Mouse (Mus musculus) adrenal gland, adult 18-20 months (tissue): ENCODE results near the gene Lrrc59. TPM values are rescaled to one million over a fixed set of nuclear protein-coding genes. Genes with fewer than 3 reads are reported as not detected.
"Not testable (repeated sequence)": the region's sequence is repeated elsewhere in the genome, so short reads cannot be mapped to it uniquely, and the experiment has no call there.

Experiments used
- DNase-seq, 2 experiments: peaks; one replicate each; pipeline ENCODE4 v3.0.0; 2021 to 2022; ENCODE audit warnings: low spot score in 2 of 2
- total RNA-seq, 2 experiments: library from RNA; stranded (reverse); gene quantifications; 1 replicate in 1 of 2; 2 replicates in 1 of 2; pipeline ENCODE4 v1.2.3; 2021

Lrrc59 gene
- total RNA-seq, 2 experiments from 2014 or later = 124 to 133 TPM

DNA sequence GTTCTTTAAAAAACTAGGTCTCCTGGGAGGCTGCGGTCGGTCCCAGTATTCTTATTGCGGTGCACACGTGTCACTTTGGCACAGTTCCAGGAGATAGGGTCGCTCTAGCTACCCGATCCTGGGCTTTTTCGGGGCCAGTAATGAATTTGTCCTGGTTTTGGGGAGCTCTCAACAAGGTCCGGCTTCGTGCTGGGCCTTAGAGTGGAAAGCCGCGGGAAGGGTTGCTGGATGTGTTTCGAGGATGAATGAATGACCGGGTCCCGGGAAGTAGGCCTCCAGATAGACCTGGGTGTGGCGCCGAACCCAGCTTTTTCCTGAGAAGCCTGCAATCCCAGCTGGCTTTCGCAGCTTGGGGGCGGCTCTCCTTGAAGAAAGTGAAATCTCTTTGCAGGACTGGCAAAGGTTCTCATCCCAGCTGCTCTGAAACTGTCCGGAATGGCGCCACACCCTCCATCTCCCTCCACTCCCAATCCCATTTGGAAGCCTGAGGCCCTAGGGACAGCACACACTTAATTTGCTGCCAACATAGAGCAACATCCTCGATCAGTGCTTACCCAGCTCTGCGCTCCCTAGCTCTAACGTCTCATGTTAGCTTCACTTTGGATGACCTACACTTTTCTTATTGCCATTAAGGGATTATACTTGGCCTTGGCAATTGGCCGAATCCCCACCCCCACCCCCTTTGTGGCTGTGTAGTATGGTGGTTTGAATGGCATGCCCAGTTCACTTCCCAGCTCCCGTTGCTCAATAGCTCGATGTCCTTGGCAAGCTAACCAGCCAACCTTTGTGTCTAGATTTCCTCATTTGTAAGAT lies 838 bp downstream of the Lrrc59 start:
- peak; percentile 42 to 45 for DNase-seq

DNA sequence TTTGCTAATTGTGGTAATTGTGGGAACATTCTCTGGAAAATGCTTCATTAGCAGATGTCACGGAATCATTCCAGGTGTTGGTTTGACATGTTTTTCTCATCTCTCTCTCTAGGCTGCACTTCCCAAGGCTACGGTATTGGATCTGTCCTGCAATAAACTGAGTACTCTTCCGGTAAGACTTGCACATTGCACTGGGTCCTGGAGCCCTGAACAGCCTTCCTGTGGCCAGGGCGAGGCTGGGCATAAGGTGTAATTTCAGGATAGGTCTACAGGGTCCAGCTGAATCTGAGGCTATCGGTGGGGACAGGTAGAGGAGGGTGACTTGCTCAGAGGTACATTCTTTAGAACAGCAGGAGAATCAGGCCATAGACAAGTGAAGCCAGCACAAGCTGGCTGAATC lies 2.4 kb downstream of the Lrrc59 start:
- DNase-seq = no peak

DNA sequence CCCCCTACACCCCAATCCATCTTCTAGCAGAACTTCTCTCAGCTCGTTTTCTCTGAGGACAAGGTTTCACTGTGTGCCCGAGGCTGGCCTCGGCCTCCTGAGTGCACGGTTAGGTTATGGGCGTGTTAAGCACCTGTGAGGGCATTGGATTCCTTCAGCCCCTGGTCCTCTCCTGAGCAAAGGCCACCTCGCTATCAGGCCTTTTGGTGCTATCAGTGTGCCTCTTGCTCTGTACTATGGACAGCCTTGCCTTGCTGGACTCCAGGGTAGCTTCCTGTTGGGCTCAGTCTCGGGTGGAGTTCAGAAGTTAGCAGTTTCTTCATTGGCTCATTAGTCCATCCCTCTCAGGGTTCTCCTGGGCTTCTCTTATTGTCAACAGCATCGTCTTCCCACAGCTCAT lies 3.4 kb downstream of the Lrrc59 start:
- no peak for DNase-seq

DNA sequence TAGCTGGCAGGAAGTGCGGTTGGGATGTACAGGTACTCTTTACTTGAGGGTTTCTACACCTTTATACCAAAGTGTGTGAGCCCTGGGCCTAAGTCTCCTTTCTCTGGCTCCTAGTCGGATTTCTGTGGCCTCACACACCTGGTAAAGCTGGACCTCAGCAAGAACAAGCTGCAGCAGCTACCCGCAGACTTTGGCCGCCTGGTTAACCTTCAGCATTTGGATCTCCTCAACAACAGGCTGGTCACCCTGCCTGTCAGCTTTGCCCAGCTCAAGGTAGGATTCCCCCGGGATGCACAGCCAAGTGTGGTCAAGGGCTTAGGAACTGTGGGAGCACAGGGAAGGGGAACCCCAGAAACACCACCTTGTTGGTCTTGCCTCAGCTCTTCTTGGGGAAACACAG lies 4.9 kb downstream of the Lrrc59 start:
- DNase-seq = no peak

DNA sequence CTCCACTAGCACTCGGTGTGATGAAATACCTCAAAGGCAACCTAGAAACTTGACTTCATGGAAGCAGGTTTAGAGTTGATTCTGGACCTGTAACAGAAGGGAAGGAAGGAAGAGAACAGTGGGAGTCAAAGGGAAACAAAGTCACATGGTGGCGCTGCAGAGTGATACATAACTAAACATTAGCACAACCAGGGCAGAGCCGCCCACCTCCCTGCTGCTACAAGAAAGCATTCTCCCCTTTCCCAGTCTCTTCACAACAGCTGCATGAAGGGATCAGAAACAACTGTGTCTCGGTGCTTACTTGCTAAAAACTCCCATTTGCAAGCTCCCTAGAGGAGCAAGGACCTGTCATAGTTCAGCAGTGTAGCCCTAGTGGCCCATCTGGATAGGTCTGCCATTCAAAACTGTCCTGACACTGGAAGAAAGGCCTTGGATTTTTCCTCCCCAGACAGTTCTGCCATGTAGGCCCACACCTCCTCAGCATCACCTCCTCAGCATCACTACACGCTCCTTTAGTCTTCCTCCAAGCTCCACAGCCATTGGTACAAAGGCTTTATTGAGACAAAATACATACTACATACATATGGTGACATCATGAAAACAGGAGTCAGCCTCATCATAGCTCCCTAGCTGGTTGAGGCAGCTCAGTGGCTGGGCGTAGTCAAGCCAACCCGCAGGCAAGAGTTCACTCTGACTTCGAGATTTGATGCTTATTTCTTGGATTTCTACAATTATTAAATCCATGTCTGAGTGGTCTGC lies 15.1 kb downstream of the Lrrc59 start:
- DNase-seq = no peak

DNA sequence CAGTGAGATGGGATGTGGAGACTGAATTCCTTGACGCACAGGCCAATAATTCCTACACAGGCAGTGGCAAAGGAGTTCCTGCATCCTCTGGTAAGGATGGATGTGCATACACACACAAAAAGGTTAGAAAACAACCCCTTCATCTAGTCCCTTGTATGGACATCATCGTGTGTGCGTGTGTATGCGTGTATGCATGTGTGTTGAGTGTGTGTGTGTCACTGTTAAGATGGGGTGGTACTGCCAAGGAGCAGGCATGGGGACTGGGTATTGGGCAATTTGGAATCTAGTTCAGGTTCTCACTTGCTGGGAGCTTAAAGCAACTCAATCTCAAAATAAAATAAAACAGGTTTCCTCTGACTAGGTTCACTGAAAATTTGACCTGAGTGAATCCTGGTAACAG lies 16.9 kb downstream of the Lrrc59 start:
- DNase-seq = no peak

DNA sequence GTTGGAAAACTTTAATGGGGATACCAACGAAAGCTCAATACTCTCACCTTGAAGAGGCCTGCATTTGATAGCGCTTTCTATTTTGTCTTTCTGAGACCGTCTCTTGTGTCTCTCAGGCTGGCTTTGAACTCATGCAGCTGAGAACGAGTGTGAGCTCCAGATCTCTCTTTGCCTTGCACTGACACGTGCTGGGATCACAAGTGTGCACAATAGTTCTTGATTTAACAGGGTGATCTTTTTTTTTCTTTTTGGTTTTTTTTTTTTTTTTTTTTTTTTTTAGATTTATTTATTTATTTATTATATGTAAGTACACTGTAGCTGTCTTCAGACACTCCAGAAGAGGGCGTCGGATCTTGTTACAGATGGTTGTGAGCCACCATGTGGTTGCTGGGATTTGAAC lies 21.7 kb downstream of the Lrrc59 start:
- DNase-seq = not testable (repeated sequence)

DNA sequence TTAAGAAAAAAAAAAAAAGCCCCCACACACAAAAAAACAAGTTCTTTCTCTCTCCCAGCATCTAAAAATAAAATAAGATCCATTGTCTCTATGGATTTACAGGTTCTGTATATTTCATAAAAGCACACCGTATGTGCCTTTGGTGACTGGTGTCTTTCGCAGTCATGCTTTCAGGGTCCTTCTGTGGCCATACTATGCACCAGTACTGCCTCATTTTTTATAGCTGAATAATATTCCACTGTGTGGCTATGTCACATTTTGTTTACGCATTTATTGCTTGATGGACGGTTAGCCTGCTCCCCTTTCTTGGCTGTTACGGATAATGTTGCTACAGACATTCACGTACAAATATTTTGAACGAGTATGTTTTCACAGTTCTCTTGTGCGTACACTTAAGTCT lies 23.4 kb downstream of the Lrrc59 start:
- DNase-seq = no peak

DNA sequence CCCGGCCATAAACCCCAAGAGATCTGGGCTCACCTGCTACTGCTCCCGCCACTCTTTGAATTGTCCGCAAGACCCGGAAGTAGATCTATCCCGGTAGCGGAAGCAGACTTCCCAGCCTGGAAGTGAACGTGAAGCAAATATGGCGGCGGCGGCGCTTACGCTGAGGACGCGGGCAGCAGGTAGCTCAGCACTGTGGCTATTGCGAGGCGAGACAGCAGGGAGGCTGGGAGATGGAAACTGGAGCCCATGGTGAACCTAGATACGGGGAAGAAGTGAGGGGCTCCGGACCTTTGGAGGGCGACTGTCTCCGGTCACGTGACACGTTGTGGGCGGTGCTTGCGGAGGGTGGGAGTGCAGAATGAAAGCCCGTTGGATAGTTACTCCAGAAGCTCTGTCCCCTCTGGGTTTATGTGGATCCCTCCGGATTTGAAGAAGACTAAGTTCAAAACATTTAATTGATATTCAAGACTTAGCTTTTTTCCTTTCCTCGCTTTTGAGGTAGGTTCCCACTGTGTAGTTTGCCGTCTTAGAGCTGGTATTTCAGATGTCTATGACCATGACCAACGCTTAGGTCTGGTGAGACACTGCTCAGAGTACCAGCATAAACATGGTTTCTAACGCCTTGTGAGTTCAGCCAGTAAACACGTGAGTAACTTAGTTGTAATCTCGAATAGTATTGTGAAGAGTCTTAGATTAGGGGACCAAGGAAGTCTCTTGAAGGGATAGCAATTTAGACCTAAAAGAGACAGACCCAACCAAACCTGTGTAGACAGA lies 24.3 kb downstream of the Lrrc59 start, which contains the start of the genes Mrpl27 and Eme1:
Gene Mrpl27, plus strand, starts transcription at position 105 of the 774 bp plus-strand sequence.
Gene Eme1, minus strand, starts transcription at position 302 of the 774 bp plus-strand sequence.
- peak; percentile 83 to 86 for DNase-seq

DNA sequence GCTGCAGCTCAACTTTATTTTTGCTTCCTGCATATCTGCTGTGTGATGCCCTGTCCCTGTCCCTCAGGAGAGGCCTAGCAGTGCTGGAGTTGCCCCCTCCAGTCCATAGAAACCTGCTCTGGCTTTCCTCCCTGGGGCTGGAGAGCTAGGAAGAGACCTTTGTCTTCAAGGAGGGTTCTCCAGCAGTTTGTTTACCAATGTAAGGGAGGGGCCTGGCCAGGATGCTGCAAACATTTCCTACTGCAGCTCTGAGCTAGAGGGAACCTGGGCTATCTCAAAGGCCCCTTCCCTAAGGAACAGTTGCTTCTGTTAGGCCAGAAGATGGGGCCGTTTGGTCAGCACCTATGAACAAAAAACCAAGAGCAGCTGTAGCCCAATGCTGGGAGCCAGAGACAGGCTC lies 31.8 kb downstream of the Lrrc59 start:
- no peak for DNase-seq

DNA sequence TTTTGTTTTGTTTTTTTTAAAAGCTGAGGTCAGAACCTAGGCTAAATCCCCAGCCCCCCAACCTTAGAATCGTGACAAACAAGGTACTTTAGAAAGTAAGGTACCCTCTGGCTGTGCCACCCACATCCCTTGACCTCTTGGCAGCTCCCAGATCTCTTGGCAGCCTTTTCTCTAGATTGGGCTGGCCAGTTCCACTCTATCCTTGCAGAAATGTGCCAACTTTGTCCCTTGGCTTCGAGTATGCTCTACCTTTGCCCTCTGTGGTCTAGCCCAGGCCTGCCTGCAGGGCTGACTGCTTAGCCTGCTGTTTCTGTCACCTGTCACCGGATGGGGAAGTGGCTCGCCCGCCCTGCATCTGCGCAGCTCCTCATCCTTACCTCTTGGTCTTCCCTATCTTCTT lies 35.7 kb downstream of the Lrrc59 start:
- no peak for DNase-seq

DNA sequence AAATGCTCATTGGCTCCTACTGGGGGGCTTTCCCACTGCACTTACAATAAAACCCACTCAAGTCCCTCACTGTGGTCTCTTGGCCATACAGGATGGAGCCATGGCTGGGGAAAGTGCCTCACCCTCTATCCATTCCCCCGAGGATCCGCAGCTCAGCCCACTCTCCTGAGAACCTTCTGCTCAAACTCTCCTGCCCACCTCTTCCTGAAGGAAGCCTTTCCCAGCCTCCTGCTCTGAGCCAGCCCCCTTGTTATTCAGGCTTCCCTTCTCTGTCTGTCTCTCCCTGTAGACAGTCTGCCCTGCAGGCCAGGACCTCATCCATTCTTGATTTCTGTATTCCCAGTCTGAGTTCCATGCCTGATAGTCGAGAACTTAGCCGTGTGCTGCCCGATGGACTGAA lies 45.4 kb downstream of the Lrrc59 start:
- no peak for DNase-seq

DNA sequence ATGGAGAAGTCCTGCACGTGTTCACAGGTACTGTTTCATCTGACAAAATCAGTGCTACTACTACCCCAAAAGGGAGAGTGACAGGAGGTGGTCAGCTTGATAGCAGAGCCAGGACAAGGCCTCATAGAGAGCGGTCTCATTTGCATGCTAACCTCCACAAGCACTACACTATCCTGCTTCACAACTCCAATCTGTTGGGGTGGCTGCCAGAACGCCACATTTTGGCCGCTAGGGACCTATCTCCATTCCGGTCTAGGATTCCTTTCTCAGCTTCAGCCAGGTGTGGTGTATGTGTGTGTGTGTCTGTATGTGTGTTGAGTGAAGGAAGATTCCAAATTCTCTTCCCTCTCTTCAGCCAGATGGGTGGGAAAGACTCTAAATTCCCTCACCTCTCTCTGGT lies 45.9 kb downstream of the Lrrc59 start:
- no peak for DNase-seq

DNA sequence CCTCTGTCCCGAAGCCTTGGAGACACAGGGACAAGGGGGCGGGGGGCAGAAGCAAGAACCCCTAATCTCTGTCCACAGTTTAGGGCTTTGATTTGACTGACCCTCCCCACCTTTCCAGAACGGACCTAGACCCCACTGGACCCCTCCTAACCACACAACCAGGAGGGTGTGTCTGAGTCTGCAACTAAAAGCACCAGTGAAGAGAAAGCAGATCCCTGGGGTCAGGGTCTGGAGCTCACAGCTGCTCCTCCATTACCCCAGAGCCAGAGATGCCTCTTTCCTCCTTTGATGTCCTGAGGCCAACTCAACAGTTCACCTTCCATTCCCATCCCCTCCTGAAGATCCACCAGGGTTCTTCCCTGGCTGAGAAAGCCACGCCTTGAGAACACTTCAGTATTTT lies 46.7 kb downstream of the Lrrc59 start:
- no peak for DNase-seq

DNA sequence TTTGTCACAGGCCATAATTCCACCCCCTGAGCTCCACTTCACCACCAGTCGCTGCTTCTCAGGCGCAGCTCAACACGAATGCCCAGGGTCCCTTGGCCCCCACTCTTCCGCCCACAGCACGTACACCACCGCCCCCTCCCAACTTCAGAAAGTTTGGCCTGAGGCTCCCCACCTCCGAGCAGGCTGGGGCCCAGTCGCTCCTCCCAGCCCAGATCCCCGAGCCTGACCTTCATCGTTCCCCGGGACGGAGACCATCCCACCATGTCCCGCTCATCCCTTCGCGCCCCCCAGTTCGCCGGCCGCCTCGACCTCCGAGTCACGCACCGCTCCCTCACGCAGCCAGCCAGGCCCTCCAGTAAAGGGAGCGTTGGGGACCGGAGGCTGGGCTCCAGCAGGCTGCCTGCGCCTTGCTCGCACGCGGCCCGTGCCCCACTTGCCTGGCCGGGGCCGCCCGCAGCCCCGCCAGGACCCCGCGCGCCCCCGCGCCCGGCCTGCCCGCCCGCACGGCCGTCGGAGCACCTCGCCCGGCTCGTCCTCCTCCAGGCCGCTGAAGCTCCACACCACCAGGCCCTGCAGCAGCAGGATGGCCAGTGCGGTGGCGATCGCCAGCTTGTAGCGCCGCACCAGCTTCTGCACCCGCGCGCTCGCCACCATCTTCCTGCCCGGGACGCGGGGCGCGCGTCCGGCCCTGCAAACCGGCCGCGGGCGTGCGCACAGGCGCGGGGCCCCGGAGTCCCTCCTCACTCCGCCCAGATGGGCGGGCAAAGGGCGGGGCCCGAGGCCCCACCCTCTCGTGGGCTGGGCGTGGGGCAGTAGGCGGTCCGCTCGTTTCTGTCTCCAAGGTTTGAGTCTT lies 47.4 kb downstream of the Lrrc59 start, which contains the start of gene Xylt2:
Gene Xylt2, minus strand, starts transcription at position 762 of the 853 bp plus-strand sequence.
- peak; percentile 93 to 95 for DNase-seq

DNA sequence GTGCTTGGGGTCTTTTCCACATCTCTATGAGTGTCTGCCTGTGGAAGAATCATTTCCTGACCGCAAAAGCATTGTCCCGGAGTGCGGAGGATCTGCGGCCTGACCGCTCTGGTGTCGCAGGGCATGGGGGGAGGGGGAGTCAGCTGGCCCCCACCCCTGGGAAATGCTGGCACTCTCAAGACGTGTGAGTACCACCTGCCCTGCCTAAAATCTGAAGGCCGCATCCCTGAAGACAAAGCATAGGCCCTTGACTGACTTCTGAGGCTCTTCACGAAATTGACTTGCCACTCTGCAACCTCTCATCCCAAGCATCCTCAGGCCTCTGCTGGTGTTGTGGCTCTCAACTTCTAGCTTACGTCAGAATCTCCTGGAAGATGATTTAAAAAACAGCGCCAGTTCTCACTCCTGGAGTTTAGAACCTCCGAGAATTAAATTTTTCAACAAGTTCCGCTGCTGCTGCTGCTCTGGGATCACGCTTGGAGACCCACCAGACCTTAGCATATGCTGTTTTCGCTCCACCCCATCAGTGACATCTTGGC lies 48.1 kb downstream of the Lrrc59 start:
- DNase-seq = no peak

DNA sequence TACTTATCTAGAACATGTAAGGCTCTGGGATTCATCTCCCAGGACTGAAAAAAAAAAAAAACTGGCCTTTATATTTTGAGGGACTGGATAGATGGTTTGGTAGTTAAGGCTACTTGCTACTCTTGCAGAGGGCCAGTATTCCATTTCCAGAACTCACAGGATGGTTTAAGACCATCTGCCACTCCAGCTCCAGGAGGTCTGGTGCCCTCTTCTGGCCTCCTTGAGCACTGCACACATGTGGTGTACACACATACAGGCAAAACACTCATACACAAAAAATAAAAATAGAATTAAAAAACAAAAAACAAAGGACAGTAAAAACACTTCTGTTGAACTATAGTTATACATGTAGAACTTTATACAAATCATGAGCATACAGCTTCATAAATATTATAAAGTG lies 51.1 kb downstream of the Lrrc59 start:
- DNase-seq = no peak

DNA sequence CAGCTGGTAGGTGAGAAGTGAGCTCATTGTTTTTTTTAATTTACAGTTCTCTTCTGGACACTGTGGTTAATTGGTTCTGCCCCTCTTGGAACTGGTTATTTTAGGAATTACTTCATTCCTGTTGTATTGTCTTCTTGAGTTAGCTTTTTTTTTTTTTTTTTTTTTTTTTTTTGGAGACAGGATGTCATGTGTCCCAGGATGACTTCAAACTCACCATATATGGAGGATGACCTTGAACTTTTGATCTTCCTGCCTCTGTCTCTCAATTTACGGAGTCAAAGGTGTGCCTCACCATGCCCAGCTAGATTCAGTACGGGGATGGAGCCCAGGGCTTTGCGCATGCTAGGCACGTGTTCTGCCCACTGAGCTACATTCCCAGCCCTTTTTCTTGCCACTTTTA lies 52.1 kb downstream of the Lrrc59 start:
- no peak for DNase-seq

DNA sequence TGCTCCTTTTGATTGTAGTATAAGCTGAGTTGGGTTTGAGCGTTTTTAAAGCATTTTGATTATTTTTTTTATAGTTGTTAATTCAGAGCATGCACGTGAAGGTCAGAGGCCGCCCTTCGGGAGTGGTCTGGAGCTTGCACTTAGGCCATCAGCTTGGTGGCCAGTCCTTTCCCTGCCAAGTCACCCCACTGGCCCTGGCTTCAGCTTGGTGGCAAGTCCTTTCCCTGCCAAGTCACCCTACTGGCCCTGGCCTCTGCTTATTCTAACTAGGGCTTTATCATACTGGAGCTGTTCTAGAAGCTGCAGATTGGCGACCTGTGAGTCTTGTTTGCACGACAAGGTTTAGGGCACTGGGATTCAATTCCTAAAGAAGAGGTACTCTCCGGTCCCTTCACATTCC lies 52.9 kb downstream of the Lrrc59 start:
- DNase-seq = no peak

DNA sequence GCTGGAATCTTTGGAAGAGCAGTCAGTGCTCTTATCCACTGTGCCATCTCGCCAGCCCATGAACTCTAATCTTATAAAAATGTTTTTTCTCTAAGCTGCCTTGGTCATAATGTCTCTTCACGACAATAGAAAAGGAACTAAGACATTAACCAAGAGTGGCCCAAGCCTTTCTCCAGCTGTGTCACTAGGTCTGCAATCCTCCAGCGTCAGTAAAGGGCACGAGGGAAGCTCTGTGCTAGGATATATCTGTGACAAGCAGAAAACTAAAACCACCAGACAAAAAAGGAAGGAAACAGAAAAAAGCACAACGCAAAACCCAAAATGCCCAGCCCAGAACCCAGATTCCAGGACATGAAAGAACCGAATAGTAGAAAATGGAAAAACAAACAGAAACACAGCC lies 57.6 kb downstream of the Lrrc59 start:
- DNase-seq = no peak
